Mouse (Mus musculus): ENCODE measurements around the gene Irak1. TPM values are rescaled to one million over a fixed set of nuclear protein-coding genes. Genes with fewer than 3 reads are reported as not detected.

Gene Irak1
- total and polyA plus RNA-seq, 3 experiments: 25.3 to 77.8 (median 38.8) TPM

DNA sequence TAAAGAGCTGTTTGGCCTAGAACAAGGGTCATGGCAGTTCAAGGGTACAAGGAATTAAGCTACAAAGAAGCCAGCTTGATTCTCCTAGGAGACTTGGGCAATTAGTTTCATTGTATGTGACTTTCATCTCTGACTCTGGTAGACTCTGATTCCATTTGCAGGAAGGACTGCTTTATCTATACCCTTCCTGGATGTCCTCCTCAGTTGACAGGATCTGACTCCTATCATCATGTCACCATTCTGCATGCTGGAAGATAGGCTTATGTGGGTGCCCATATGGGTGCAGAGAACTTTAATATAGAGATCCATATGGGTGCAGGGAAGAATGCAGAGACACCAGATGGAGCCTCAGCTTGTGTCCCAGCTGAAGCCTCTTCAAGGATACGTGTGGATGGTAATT lies 54.6 kb downstream of the Irak1 start:
- in situ Hi-C loops (cut with MboI; ENCODE audit: low pct_ligation_motif_present, low pct_unique_long_range_greater_than_20kb, low sequenced_read_pairs): no loop called here
- dilution Hi-C loops (cut with MboI; ENCODE audit: extremely low pct_ligation_motif_present, extremely low pct_unique_long_range_greater_than_20kb, low sequenced_read_pairs): no loop called here
- H3K4me1 ChIP-seq (ENCODE audit: control insufficient read depth in 1 of 2, insufficient read depth in 2 of 2): peaks cover 3 to 16% of the 10 kb centered on the region in 2 experiments; a peak in 2 of 4 replicates
- no peaks in the 10 kb centered on the region for H3K27me3 ChIP-seq (replicated peaks)
- peaks cover 6 to 7% of the 10 kb centered on the region in 2 experiments for H3K36me3 ChIP-seq (replicated peaks in 1 of 2; ENCODE audit: control insufficient read depth in 1 of 2, insufficient read depth in 1 of 2, low read length in 1 of 2)
- DNase-seq (ENCODE audit: extremely low read depth): no peak
- no peak overlapping the region for H3K9ac ChIP-seq (ENCODE audit: insufficient read depth, low read depth)
- no peak overlapping the region for H3K4me2 ChIP-seq (ENCODE audit: insufficient read depth, low read depth, poor library complexity, severe bottlenecking)
- TF ChIP-seq USF1 (IDR thresholded peaks at IDR 0.05; ENCODE audit: low read depth, low read length): no peak
- no peak for TF ChIP-seq ELF1 (IDR thresholded peaks at IDR 0.05; ENCODE audit: low read depth, low read length)
- TF ChIP-seq ZKSCAN1 (IDR thresholded peaks at IDR 0.05; ENCODE audit: borderline replicate concordance, low read depth, low read length): no peak
- TF ChIP-seq RAD21 (IDR thresholded peaks at IDR 0.05; ENCODE audit: low read depth, low read length): no peak
- no peak for TF ChIP-seq JUND (conservative IDR thresholded peaks at IDR 0.05; ENCODE audit: low read depth, low read length)
- TF ChIP-seq ETS1 (conservative IDR thresholded peaks at IDR 0.05; ENCODE audit: low read depth, low read length): no peak
- TF ChIP-seq RCOR1 (conservative IDR thresholded peaks at IDR 0.05; ENCODE audit: low read depth, low read length): no peak
- no peak for TF ChIP-seq CHD2 (IDR thresholded peaks at IDR 0.05; ENCODE audit: low read length)
- TF ChIP-seq BHLHE40 (IDR thresholded peaks at IDR 0.05; ENCODE audit: low read depth, low read length): no peak
- no peak for TF ChIP-seq ZMIZ1 (IDR thresholded peaks at IDR 0.05; ENCODE audit: low read depth, low read length)
- TF ChIP-seq TBP (conservative IDR thresholded peaks at IDR 0.05; ENCODE audit: low read depth, low read length): no peak
- no peak for TF ChIP-seq GABPA (IDR thresholded peaks at IDR 0.05; ENCODE audit: insufficient replicate concordance, low read depth, low read length)
- H3K27ac ChIP-seq (ENCODE audit: insufficient read depth, low read depth): no peak overlapping the region
- H3K79me2 ChIP-seq (replicated peaks; ENCODE audit: control insufficient read depth, extremely low read depth, insufficient read depth, poor library complexity, severe bottlenecking): peaks cover 19% of the 10 kb centered on the region
- H3K4me3 ChIP-seq (replicated peaks in 1 of 3; ENCODE audit: low read depth in 2 of 3, low read length in 2 of 3, poor library complexity in 1 of 3): no peak overlapping the region
- no peaks in the 10 kb centered on the region for H3K9me3 ChIP-seq (replicated peaks; ENCODE audit: low read length)

DNA sequence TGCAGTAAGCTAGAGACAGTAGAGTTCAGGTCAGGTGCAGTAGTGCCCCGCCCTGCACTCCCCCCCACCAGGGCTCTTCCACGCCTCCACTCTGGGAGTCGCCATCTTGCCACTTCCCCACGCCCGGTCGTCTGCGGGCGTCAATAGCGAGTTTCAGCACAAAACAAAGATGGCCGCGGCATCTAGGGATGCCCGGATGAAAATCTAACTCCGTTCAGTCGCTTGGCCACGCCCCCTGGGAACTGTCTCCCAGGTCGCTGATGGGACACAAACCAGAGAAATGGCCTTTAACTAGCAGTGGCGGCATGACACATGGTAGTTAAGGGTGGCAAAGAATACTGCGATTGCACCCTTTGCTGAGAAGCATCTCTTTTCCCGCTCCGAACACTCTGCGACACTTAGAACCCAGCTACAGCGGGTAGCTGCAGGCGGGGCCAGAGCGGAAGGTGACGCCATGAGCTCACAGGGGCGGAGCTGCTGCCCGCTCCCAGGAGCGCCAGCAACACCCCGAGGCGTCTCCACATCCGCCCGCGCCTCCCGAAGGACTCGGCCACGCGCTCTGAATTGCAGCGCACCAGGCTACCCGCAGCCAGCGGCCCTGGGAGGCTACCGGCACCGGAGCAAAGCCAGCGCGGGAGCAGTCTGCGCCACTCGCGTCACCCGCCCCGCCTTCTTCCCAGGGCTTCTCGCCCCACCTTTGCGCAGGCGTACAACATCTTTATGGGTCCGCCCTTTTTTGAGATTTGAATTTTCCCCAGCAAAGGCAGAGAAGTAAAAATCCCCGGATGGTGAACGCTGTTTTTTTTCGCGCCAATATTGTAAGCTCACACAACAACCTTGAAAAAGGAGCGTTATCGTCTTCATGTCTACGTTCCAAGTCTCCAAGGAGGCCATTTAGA lies 56.3 kb downstream of the Irak1 start:
- in situ Hi-C loops (cut with MboI; ENCODE audit: low pct_ligation_motif_present, low pct_unique_long_range_greater_than_20kb, low sequenced_read_pairs): no loop called here
- H3K4me1 ChIP-seq (ENCODE audit: control insufficient read depth in 1 of 2, insufficient read depth in 2 of 2): peaks cover 3 to 32% of the 10 kb centered on the region in 2 experiments; a peak in 2 of 4 replicates
- peak overlapping the region; percentile 94 for H3K27ac ChIP-seq (ENCODE audit: insufficient read depth, low read depth)
- TF ChIP-seq MYC (IDR thresholded peaks at IDR 0.05; ENCODE audit: low read depth, low read length) (peak; percentile 39; the same call in 1 of the 2 replicates), ZMIZ1 (IDR thresholded peaks at IDR 0.05; ENCODE audit: low read depth, low read length) (peak; percentile 33; the same call in 1 of the 2 replicates), NRF1 (IDR thresholded peaks at IDR 0.05; ENCODE audit: low read depth, low read length) (peak; percentile 81), POLR2AphosphoS2 (IDR thresholded peaks at IDR 0.05; ENCODE audit: low read depth, low read length) (peak; percentile 62; the same call in 1 of the 2 replicates), CHD2 (IDR thresholded peaks at IDR 0.05; ENCODE audit: low read length) (no peak), MAFK (IDR thresholded peaks at IDR 0.05; ENCODE audit: insufficient replicate concordance, low read length) (no peak), CTCF (conservative IDR thresholded peaks at IDR 0.05 in 1 of 2, IDR thresholded peaks at IDR 0.05 in 1 of 2; ENCODE audit: low read depth in 2 of 2, low read length in 2 of 2) (no peak), BHLHE40 (IDR thresholded peaks at IDR 0.05; ENCODE audit: low read depth, low read length) (no peak), RAD21 (IDR thresholded peaks at IDR 0.05; ENCODE audit: low read depth, low read length) (no peak), USF2 (conservative IDR thresholded peaks at IDR 0.05; ENCODE audit: low read depth, low read length) (no peak), JUN (IDR thresholded peaks at IDR 0.05; ENCODE audit: insufficient read depth, low read depth, low read length) (no peak), MAX (IDR thresholded peaks at IDR 0.05; ENCODE audit: low read length) (peak; percentile 40; the same call in 1 of the 2 replicates), NELFE (IDR thresholded peaks at IDR 0.05; ENCODE audit: low read depth, low read length) (peak; percentile 56), ETS1 (conservative IDR thresholded peaks at IDR 0.05; ENCODE audit: low read depth, low read length) (no peak; the same call in 1 of the 2 replicates), ZNF384 (IDR thresholded peaks at IDR 0.05; ENCODE audit: low read depth, low read length) (peak; percentile 60), POLR2A (IDR thresholded peaks at IDR 0.05; ENCODE audit: low read depth, low read length) (peak; percentile 70; the same call in 1 of the 2 replicates), EP300 (IDR thresholded peaks at IDR 0.05; ENCODE audit: low read length) (no peak), E2F4 (IDR thresholded peaks at IDR 0.05; ENCODE audit: insufficient replicate concordance, low read depth, low read length) (peak; percentile 93; the same call in 1 of the 2 replicates), USF1 (IDR thresholded peaks at IDR 0.05; ENCODE audit: low read depth, low read length) (no peak), CHD1 (IDR thresholded peaks at IDR 0.05; ENCODE audit: low read depth, low read length) (0 out of 2 replicates have a peak, but pooled peaks have one; percentile 15), UBTF (IDR thresholded peaks at IDR 0.05; ENCODE audit: low read depth, low read length) (peak; percentile 58; the same call in 1 of the 2 replicates), MEF2A (IDR thresholded peaks at IDR 0.05; ENCODE audit: borderline replicate concordance, low read depth, low read length) (no peak), MXI1 (IDR thresholded peaks at IDR 0.05; ENCODE audit: low read depth, low read length) (peak; percentile 60; the same call in 1 of the 2 replicates)

More for the DNA sequence above, 56.3 kb downstream of the Irak1 start:
- dilution Hi-C loops (cut with MboI; ENCODE audit: extremely low pct_ligation_motif_present, extremely low pct_unique_long_range_greater_than_20kb, low sequenced_read_pairs): no loop called here
- H3K4me3 ChIP-seq (replicated peaks in 1 of 3; ENCODE audit: low read depth in 2 of 3, low read length in 2 of 3, poor library complexity in 1 of 3): peak overlapping the region; percentile 74 to 96 (median 95)
- H3K36me3 ChIP-seq (replicated peaks in 1 of 2; ENCODE audit: control insufficient read depth in 1 of 2, insufficient read depth in 1 of 2, low read length in 1 of 2): peaks cover 15 to 19% of the 10 kb centered on the region in 2 experiments
- peak overlapping the region; percentile 64; the same call in 1 of the 2 replicates for H3K4me2 ChIP-seq (ENCODE audit: insufficient read depth, low read depth, poor library complexity, severe bottlenecking)
- peaks cover 37% of the 10 kb centered on the region for H3K79me2 ChIP-seq (replicated peaks; ENCODE audit: control insufficient read depth, extremely low read depth, insufficient read depth, poor library complexity, severe bottlenecking)
- H3K9ac ChIP-seq (ENCODE audit: insufficient read depth, low read depth): peak overlapping the region; percentile 95
- peak; percentile 90 for DNase-seq (ENCODE audit: extremely low read depth)
- H3K27me3 ChIP-seq (replicated peaks): no peaks in the 10 kb centered on the region
- H3K9me3 ChIP-seq (replicated peaks; ENCODE audit: low read length): no peaks in the 10 kb centered on the region
